Mouse (Mus musculus): Measurements from ENCODE around the gene Fmo5.

DNA sequence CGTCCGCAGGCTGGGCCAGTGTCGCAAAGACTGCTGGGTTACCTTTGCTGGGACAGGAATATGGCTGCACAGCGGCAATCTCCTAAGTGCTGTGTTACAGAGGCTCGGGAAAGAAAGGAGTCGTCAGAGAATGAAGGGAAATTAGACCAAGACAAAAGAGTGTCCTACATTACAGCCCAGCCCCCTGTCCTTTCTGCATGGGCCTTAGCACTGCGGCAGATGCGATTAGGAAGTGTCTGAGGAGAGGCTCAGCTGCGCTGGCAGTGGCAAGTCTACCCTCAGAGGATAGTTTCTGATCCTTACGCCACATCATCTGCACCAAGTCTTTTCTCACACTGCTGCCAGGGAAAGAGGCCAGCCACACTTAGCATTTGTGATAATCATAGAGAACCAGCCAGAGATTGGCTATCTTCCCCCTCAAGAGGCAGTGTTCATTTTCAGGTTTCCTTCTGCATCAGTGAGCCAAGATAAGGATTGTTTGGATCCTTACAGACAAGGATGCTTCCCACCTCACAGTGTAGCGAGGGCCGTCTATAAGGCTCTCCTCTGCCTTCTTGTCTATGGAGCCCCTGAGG is 62.9 kb downstream of the Fmo5 start:
- TF ChIP-seq CHD2 (IDR thresholded peaks at IDR 0.05; ENCODE audit: low read depth, low read length) (no peak), HCFC1 (IDR thresholded peaks at IDR 0.05; ENCODE audit: borderline replicate concordance, insufficient read depth, low read length) (no peak), ZNF384 (IDR thresholded peaks at IDR 0.05; ENCODE audit: low read depth, low read length) (no peak), MAFK (IDR thresholded peaks at IDR 0.05; ENCODE audit: insufficient read depth, low read depth, low read length) (no peak), ZC3H11A (IDR thresholded peaks at IDR 0.05; ENCODE audit: borderline replicate concordance, low read depth, low read length) (no peak)

Measured in ES-E14 (cell line).